Mouse (Mus musculus): ENCODE data around the gene Polg. TPM values are rescaled to one million over a fixed set of nuclear protein-coding genes. Genes with fewer than 3 reads are reported as not detected.

The Polg gene
- polyA plus RNA-seq, 1 experiment, result 37.8 TPM

- TF ChIP-seq USF1 (IDR thresholded peaks at IDR 0.05; ENCODE audit: low read depth), result no peak
- Histone ChIP-seq H3K79me3 (ENCODE audit: low read depth) (peaks cover 3% of the 10 kb centered on the region), H3K36me3 (ENCODE audit: control insufficient read depth, insufficient read depth) (peaks cover 6% of the 10 kb centered on the region), H3ac (ENCODE audit: control insufficient read depth, insufficient read length, low read depth) (no peak overlapping the region), H3K4me3 (ENCODE audit: insufficient read depth, poor library complexity, severe bottlenecking) (no peak overlapping the region), H3K27me3 (ENCODE audit: control insufficient read depth, insufficient read depth, insufficient read length) (no peaks in the 10 kb centered on the region), H3K79me2 (ENCODE audit: control insufficient read depth, insufficient read depth) (peaks cover 6% of the 10 kb centered on the region)
Observed at GRCm38 (mm10) chr7:79397446-79397963, 68.7 kb downstream of the Polg start.

Small RNA genes lying within 50 kb of the gene (microRNA-seq; reads per million reads assigned to microRNA genes)
- gene Mir9-3 (ENCODE audit: borderline microRNAs expressed), result not detected

Other genes with a start within 250 kb of the Polg start
- 28.3 TPM for gene Abhd2, start 193.2 kb downstream of the Polg start, polyA plus RNA-seq (2012; fragmentation: generic; extraction: Trizol)
- gene Rlbp1, start 79.3 kb downstream of the Polg start, polyA plus RNA-seq (2012; fragmentation: generic; extraction: Trizol), result 0.04 TPM
- 4.3 TPM for gene Fanci, start 74.4 kb downstream of the Polg start, polyA plus RNA-seq (2012; fragmentation: generic; extraction: Trizol)
- not detected for gene Rhcg, start 151.3 kb upstream of the Polg start, polyA plus RNA-seq (2012; fragmentation: generic; extraction: Trizol)
- 5.0 TPM for gene Ticrr, start 193.8 kb upstream of the Polg start, polyA plus RNA-seq (2012; fragmentation: generic; extraction: Trizol)
- 5.5 TPM for gene Kif7, start 249.4 kb upstream of the Polg start, polyA plus RNA-seq (2012; fragmentation: generic; extraction: Trizol)